Mouse (Mus musculus) kidney, postnatal 36 days (tissue): ENCODE results near the gene Gm10563.
"Not testable (repeated sequence)": the region's sequence is repeated elsewhere in the genome, so short reads cannot be mapped to it uniquely, and the experiment has no call there.

ENCODE experiments used
- DNase-seq, 2 experiments: peaks; one replicate each; pipeline ENCODE4 v3.0.0; 2021 to 2022; ENCODE audit warnings: mixed read lengths in 2 of 2

The Gm10563 gene

GRCm38 (mm10) chr4:155595777-155596176, 49.4 kb downstream of the Gm10563 start:
- no peak for DNase-seq

- DNase-seq, result no peak
Measured at GRCm38 (mm10) chr4:155593780-155594179, 51.4 kb downstream of the Gm10563 start.

GRCm38 (mm10) chr4:155591012-155591719, 54.0 kb downstream of the Gm10563 start:
- no peak for DNase-seq

- no peak for DNase-seq
Measured at GRCm38 (mm10) chr4:155589356-155589755, 55.9 kb downstream of the Gm10563 start.

GRCm38 (mm10) chr4:155582279-155582905, 62.8 kb downstream of the Gm10563 start:
- DNase-seq, result no peak

- peak; percentile 38 to 81 for DNase-seq
Measured at GRCm38 (mm10) chr4:155580420-155580819, 64.8 kb downstream of the Gm10563 start.

- DNase-seq, result peak; percentile 72 to 82
Measured at GRCm38 (mm10) chr4:155578336-155579125, 66.7 kb downstream of the Gm10563 start.

GRCm38 (mm10) chr4:155577741-155578140, 67.5 kb downstream of the Gm10563 start:
- peak in 1 of 2 experiments; percentile 18 for DNase-seq

- peak; percentile 59 to 66 for DNase-seq
Measured at GRCm38 (mm10) chr4:155577132-155577531, 68.1 kb downstream of the Gm10563 start.

GRCm38 (mm10) chr4:155575521-155575920, 69.7 kb downstream of the Gm10563 start:
- DNase-seq, result peak; percentile 17 to 52

- no peak for DNase-seq
Measured at GRCm38 (mm10) chr4:155574931-155575330, 70.3 kb downstream of the Gm10563 start.

GRCm38 (mm10) chr4:155573876-155574275, 71.3 kb downstream of the Gm10563 start:
- no peak for DNase-seq

- DNase-seq, result no peak
Measured at GRCm38 (mm10) chr4:155573155-155573554, 72.1 kb downstream of the Gm10563 start.

- DNase-seq, result no peak
Measured at GRCm38 (mm10) chr4:155571442-155571841, 73.8 kb downstream of the Gm10563 start.

- not testable (repeated sequence) for DNase-seq
Measured at GRCm38 (mm10) chr4:155570315-155570714, 74.9 kb downstream of the Gm10563 start.

GRCm38 (mm10) chr4:155569818-155570217, 75.4 kb downstream of the Gm10563 start:
- no peak for DNase-seq

- no peak for DNase-seq
Measured at GRCm38 (mm10) chr4:155568632-155569370, 76.4 kb downstream of the Gm10563 start.

- DNase-seq, result peak; percentile 29 to 50
Measured at GRCm38 (mm10) chr4:155568170-155568569, 77.0 kb downstream of the Gm10563 start.

- DNase-seq, result peak in 1 of 2 experiments; percentile 58
Measured at GRCm38 (mm10) chr4:155566555-155566954, 78.7 kb downstream of the Gm10563 start.
